Mouse (Mus musculus): Measurements from ENCODE around the gene 4931428F04Rik. TPM values are rescaled to one million over a fixed set of nuclear protein-coding genes. Genes with fewer than 3 reads are reported as not detected.

The 4931428F04Rik gene
- polyA plus RNA-seq, 1 experiment from 2014 or later: 6.7 TPM

MicroRNAs within 50 kb of the gene (microRNA counts, 519-probe panel; counts per million panel counts)
- 2,413 counts per million, percentile 54 among the panel's probes with 10 or more counts for microRNA mmu-miR-328

Small RNA genes within 50 kb of the gene (microRNA-seq; reads per million reads assigned to microRNA genes)
- not detected for gene Gm27320
- 412 reads per million, percentile 71 among the genes with 10 or more reads in this experiment for gene Mir328

Other genes starting within 250 kb of the 4931428F04Rik start
- gene Ces3a, start 241.3 kb downstream of the 4931428F04Rik start, polyA plus RNA-seq (2015; fragmentation: Nextera tagmentation; extraction: Ambion mirVana): not detected in 2 replicates
- gene Ces3b, start 206.1 kb downstream of the 4931428F04Rik start, polyA plus RNA-seq (2015; fragmentation: Nextera tagmentation; extraction: Ambion mirVana): 0.14 and 0.16 TPM in 2 replicates
- not detected in 2 replicates for gene Ces4a, start 158.1 kb downstream of the 4931428F04Rik start, polyA plus RNA-seq (2015; fragmentation: Nextera tagmentation; extraction: Ambion mirVana)
- 38.7 and 48.5 TPM in 2 replicates for gene Cbfb, start 119.2 kb downstream of the 4931428F04Rik start, polyA plus RNA-seq (2015; fragmentation: Nextera tagmentation; extraction: Ambion mirVana)
- gene D230025D16Rik, start 64.7 kb downstream of the 4931428F04Rik start, polyA plus RNA-seq (2015; fragmentation: Nextera tagmentation; extraction: Ambion mirVana): 20.8 and 22.5 TPM in 2 replicates
- 12.7 and 13.1 TPM in 2 replicates for gene B3gnt9, start 34.7 kb downstream of the 4931428F04Rik start, polyA plus RNA-seq (2015; fragmentation: Nextera tagmentation; extraction: Ambion mirVana)
- gene Tradd, start 25.3 kb downstream of the 4931428F04Rik start, polyA plus RNA-seq (2015; fragmentation: Nextera tagmentation; extraction: Ambion mirVana): 20.3 and 25.4 TPM in 2 replicates
- 4.5 and 5.0 TPM in 2 replicates for gene Fbxl8, start 25.2 kb downstream of the 4931428F04Rik start, polyA plus RNA-seq (2015; fragmentation: Nextera tagmentation; extraction: Ambion mirVana)
- 0.27 and 0.29 TPM in 2 replicates for gene Hsf4, start 20.1 kb downstream of the 4931428F04Rik start, polyA plus RNA-seq (2015; fragmentation: Nextera tagmentation; extraction: Ambion mirVana)
- 5.2 and 5.8 TPM in 2 replicates for gene Nol3, start 13.7 kb downstream of the 4931428F04Rik start, polyA plus RNA-seq (2015; fragmentation: Nextera tagmentation; extraction: Ambion mirVana)
- 14.6 and 14.9 TPM in 2 replicates for gene Exoc3l, start 6.2 kb upstream of the 4931428F04Rik start, polyA plus RNA-seq (2015; fragmentation: Nextera tagmentation; extraction: Ambion mirVana)
- gene E2f4, start 7.8 kb upstream of the 4931428F04Rik start, polyA plus RNA-seq (2015; fragmentation: Nextera tagmentation; extraction: Ambion mirVana): 50.8 and 61.1 TPM in 2 replicates
- gene Elmo3, start 15.7 kb upstream of the 4931428F04Rik start, polyA plus RNA-seq (2015; fragmentation: Nextera tagmentation; extraction: Ambion mirVana): 4.1 and 5.1 TPM in 2 replicates
- 0.80 and 0.84 TPM in 2 replicates for gene Lrrc29, start 36.4 kb upstream of the 4931428F04Rik start, polyA plus RNA-seq (2015; fragmentation: Nextera tagmentation; extraction: Ambion mirVana)
- 82.1 and 84.2 TPM in 2 replicates for gene Tmem208, start 36.5 kb upstream of the 4931428F04Rik start, polyA plus RNA-seq (2015; fragmentation: Nextera tagmentation; extraction: Ambion mirVana)
- 1.1 and 2.3 TPM in 2 replicates for gene Fhod1, start 58.1 kb upstream of the 4931428F04Rik start, polyA plus RNA-seq (2015; fragmentation: Nextera tagmentation; extraction: Ambion mirVana)
- gene Slc9a5, start 59.0 kb upstream of the 4931428F04Rik start, polyA plus RNA-seq (2015; fragmentation: Nextera tagmentation; extraction: Ambion mirVana): 1.1 and 1.4 TPM in 2 replicates
- gene Plekhg4, start 83.4 kb upstream of the 4931428F04Rik start, polyA plus RNA-seq (2015; fragmentation: Nextera tagmentation; extraction: Ambion mirVana): 0.18 and 0.21 TPM in 2 replicates
- 0.07 TPM in 1 of 2 replicates, not detected in the other for gene Kctd19, start 123.6 kb upstream of the 4931428F04Rik start, polyA plus RNA-seq (2015; fragmentation: Nextera tagmentation; extraction: Ambion mirVana)
- 0.37 and 0.54 TPM in 2 replicates for gene Lrrc36, start 123.7 kb upstream of the 4931428F04Rik start, polyA plus RNA-seq (2015; fragmentation: Nextera tagmentation; extraction: Ambion mirVana)
- gene Tppp3, start 181.7 kb upstream of the 4931428F04Rik start, polyA plus RNA-seq (2015; fragmentation: Nextera tagmentation; extraction: Ambion mirVana): 38.7 and 40.0 TPM in 2 replicates
- 26.3 and 31.3 TPM in 2 replicates for gene Zdhhc1, start 207.0 kb upstream of the 4931428F04Rik start, polyA plus RNA-seq (2015; fragmentation: Nextera tagmentation; extraction: Ambion mirVana)
- 0.24 and 0.25 TPM in 2 replicates for gene Hsd11b2, start 228.9 kb upstream of the 4931428F04Rik start, polyA plus RNA-seq (2015; fragmentation: Nextera tagmentation; extraction: Ambion mirVana)